In genomic region chr10:62216595-62216994, GRCm38 (mm10) we compare ENCODE assay signal across 9 mouse cellular contexts. TPM values are rescaled to one million over a fixed set of nuclear protein-coding genes. Genes with fewer than 3 reads are reported as not detected.
DNase-seq lines count a peak whose midpoint lies in the region; ATAC-seq lines count a peak whose summit lies in the region.
"Had no signal": no experiment of that assay in that cellular context is flagged by ENCODE, and none has a peak within 500 bp of the region (broad histone marks: within the 10 kb centered on the region; RNA-seq: fewer than 3 reads in every experiment).

No protein-coding gene starts in this region.

- no peaks in the 10 kb centered on the region for H3K36me3 ChIP-seq in neural tube, embryonic 11.5 days (ENCODE audit: control insufficient read depth, insufficient read depth, low read length)
- H3K36me3 ChIP-seq in embryonic facial prominence, embryonic 10.5 days (replicated peaks): peaks cover 4% of the 10 kb centered on the region; the same call in 1 of the 2 replicates
- H3K36me3 ChIP-seq in intestine, embryonic 15.5 days: no peaks in the 10 kb centered on the region

- H3K27me3 ChIP-seq in neural tube, embryonic 11.5 days (ENCODE audit: control insufficient read depth, insufficient read depth, low read length): no peaks in the 10 kb centered on the region
- no peaks in the 10 kb centered on the region for H3K27me3 ChIP-seq in embryonic facial prominence, embryonic 10.5 days (replicated peaks; ENCODE audit: low read depth, poor library complexity, severe bottlenecking)
- no peaks in the 10 kb centered on the region for H3K27me3 ChIP-seq in intestine, embryonic 15.5 days (replicated peaks)

- no peak for DNase-seq in neural tube, embryonic 11.5 days (ENCODE audit: low spot score)
- no peak for DNase-seq in neural tube, embryonic 10.5 days (ENCODE audit: extremely low spot score, low spot score)
- peak; percentile 23 for DNase-seq in embryonic facial prominence, embryonic 10.5 days (ENCODE audit: low spot score)
- DNase-seq in gastrocnemius, postnatal 10 days: no peak
- DNase-seq in right cerebral cortex, postnatal 25 days: no peak
- DNase-seq in thymus, postnatal 10 days (ENCODE audit: low spot score in 2 of 2): no peak

- no peak overlapping the region for H3K4me2 ChIP-seq in neural tube, embryonic 11.5 days (ENCODE audit: low read depth)
- no peak overlapping the region for H3K4me2 ChIP-seq in intestine, embryonic 15.5 days (replicated peaks)

- no peaks in the 10 kb centered on the region for H3K4me1 ChIP-seq in neural tube, embryonic 11.5 days (ENCODE audit: control insufficient read depth, insufficient read depth, low read length)
- H3K4me1 ChIP-seq in embryonic facial prominence, embryonic 10.5 days: peaks cover 37% of the 10 kb centered on the region
- peaks cover 36% of the 10 kb centered on the region for H3K4me1 ChIP-seq in intestine, embryonic 15.5 days (replicated peaks)

- no peak for ATAC-seq in neural tube, embryonic 11.5 days (ENCODE audit: insufficient read depth, low FRiP score, low TSS enrichment)
- no peak for ATAC-seq in intestine, embryonic 15.5 days
- ATAC-seq in megakaryocyte-erythroid progenitor cell, adult 5-6 weeks (replicated peaks; ENCODE audit: low FRiP score, low TSS enrichment, poor library complexity, severe bottlenecking): peak; percentile 73

- H3K27ac ChIP-seq in neural tube, embryonic 11.5 days (ENCODE audit: low read depth, low read length): peak overlapping the region; percentile 11; the same call in 1 of the 2 replicates
- H3K27ac ChIP-seq in embryonic facial prominence, embryonic 10.5 days (replicated peaks): peak overlapping the region; percentile 69
- H3K27ac ChIP-seq in intestine, embryonic 15.5 days: peak overlapping the region; percentile 92

- H3K4me3 ChIP-seq in neural tube, embryonic 11.5 days (ENCODE audit: low read depth, low read length): no peak overlapping the region
- H3K4me3 ChIP-seq in embryonic facial prominence, embryonic 10.5 days: no peak overlapping the region
- H3K4me3 ChIP-seq in intestine, embryonic 15.5 days (replicated peaks): no peak overlapping the region

- WGBS in neural tube, embryonic 11.5 days: 58% methylated on average over 5 of the region's 5 CpGs
- whole genome bisulfite sequencing in embryonic facial prominence, embryonic 10.5 days: 51% methylated on average over 5 of the region's 5 CpGs
- WGBS in intestine, embryonic 15.5 days: 49% methylated on average over 5 of the region's 5 CpGs

- H3K9ac ChIP-seq in neural tube, embryonic 11.5 days (ENCODE audit: low read length): no peak overlapping the region
- no peak overlapping the region for H3K9ac ChIP-seq in intestine, embryonic 15.5 days

- no peaks in the 10 kb centered on the region for H3K9me3 ChIP-seq in neural tube, embryonic 11.5 days (ENCODE audit: control insufficient read depth, low read length)
- no peaks in the 10 kb centered on the region for H3K9me3 ChIP-seq in embryonic facial prominence, embryonic 10.5 days
- H3K9me3 ChIP-seq in intestine, embryonic 15.5 days: no peaks in the 10 kb centered on the region

RNA-seq across cellular contexts. Expression of gene Tspan15, which starts 14.5 kb away (rescaled TPM):
- polyA plus RNA-seq in neural tube, embryonic 11.5 days (2014; fragmentation: Nextera tagmentation; extraction: Ambion mirVana): 8.6 and 8.9 TPM in 2 replicates
- polyA plus RNA-seq in embryonic facial prominence, embryonic 10.5 days (2016; fragmentation: Nextera tagmentation; extraction: Ambion mirVana): 21.8 and 22.3 TPM in 2 replicates
- 57.0 and 66.9 TPM in 2 replicates for polyA plus RNA-seq in intestine, embryonic 15.5 days (2015; fragmentation: Nextera tagmentation; extraction: Ambion mirVana)
- total RNA-seq in megakaryocyte-erythroid progenitor cell, adult 5-6 weeks (2014; fragmentation: Nextera tagmentation): 1.9 and 10.3 TPM in 2 replicates
- 1.5 and 1.7 TPM in 2 replicates for total RNA-seq in megakaryocyte-erythroid progenitor cell, adult 5-6 weeks (2017)
- 10 to 100 TPM; 16.4 to 19.3 TPM for total RNA-seq in gastrocnemius, postnatal 10 days (2021)

RNA-seq across cellular contexts. Expression of gene Tacr2, which starts 35.6 kb away (rescaled TPM):
- polyA plus RNA-seq in neural tube, embryonic 11.5 days (2014; fragmentation: Nextera tagmentation; extraction: Ambion mirVana): not detected in 2 replicates
- polyA plus RNA-seq in embryonic facial prominence, embryonic 10.5 days (2016; fragmentation: Nextera tagmentation; extraction: Ambion mirVana): not detected in 2 replicates
- 0.44 and 0.72 TPM in 2 replicates for polyA plus RNA-seq in intestine, embryonic 15.5 days (2015; fragmentation: Nextera tagmentation; extraction: Ambion mirVana)
- not detected in 2 replicates for total RNA-seq in megakaryocyte-erythroid progenitor cell, adult 5-6 weeks (2014; fragmentation: Nextera tagmentation)
- total RNA-seq in megakaryocyte-erythroid progenitor cell, adult 5-6 weeks (2017): not detected in 2 replicates
- total RNA-seq in gastrocnemius, postnatal 10 days (2021): not detected
- polyA plus RNA-seq: limb, embryonic 11.5 days had no signal

Comparison
In these comparisons a context has a peak if more than half of its experiments do, and no peak if none do; other contexts are left out.
1. H3K27ac ChIP-seq: peak in every context shown above with its lines; median percentile 92 in intestine, embryonic 15.5 days; 69 in embryonic facial prominence, embryonic 10.5 days; 11 in neural tube, embryonic 11.5 days.